Mouse (Mus musculus): ENCODE data around the gene Gstt2.

The Gstt2 gene

DNA sequence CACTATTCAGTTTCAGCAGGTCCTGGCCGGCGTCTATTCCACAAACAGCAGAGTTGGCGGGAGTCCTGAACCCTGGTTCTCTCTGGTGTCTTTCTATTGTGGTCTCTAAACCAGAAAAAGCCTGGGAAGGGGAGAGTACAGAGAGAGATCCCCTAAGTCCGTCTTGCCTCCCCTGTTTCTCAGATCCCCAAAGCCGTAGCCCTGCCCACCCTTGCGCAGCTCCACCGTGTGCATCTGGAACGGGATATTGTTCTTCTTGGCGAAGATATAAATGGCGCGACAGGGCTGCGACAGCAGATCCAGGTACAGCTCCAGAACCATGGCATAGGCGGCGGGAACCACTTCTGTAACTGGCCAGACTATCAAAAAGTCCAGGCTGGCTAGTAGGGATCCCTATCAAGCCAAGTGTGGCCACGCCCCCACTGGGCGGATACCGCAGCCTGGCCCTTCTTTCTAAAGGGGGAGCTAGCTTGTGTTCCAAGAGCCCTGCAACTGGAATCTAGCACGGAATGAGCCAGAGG, 39.0 kb downstream of the Gstt2 start, which contains the start of gene Gstt1:
Gene Gstt1, minus strand, starts transcription at position 409 of the 521 bp plus-strand sequence.
- peaks cover 42% of the 10 kb centered on the region for H3K27me3 ChIP-seq (ENCODE audit: insufficient read depth, low read length)
- no peaks in the 10 kb centered on the region for H3K36me3 ChIP-seq (ENCODE audit: insufficient read depth, low read length)
- H3K4me3 ChIP-seq (replicated peaks; ENCODE audit: low read length), result peak within 1 kb of the TSS; percentile 75
- no peaks in the 10 kb centered on the region for H3K9me3 ChIP-seq (ENCODE audit: low read length)
- H3K4me1 ChIP-seq (replicated peaks; ENCODE audit: low read depth, low read length), result peaks cover 61% of the 10 kb centered on the region
- TF ChIP-seq CTCF (conservative IDR thresholded peaks at IDR 0.05; ENCODE audit: low read length) (no peak), NANOG (IDR thresholded peaks at IDR 0.05; ENCODE audit: borderline replicate concordance, low read length) (no peak), POU5F1 (IDR thresholded peaks at IDR 0.05; ENCODE audit: borderline replicate concordance, low read length) (no peak)

GRCm38 (mm10) chr10:75797619-75798175, 39.5 kb downstream of the Gstt2 start:
- H3K4me1 ChIP-seq (replicated peaks; ENCODE audit: low read depth, low read length), result peaks cover 61% of the 10 kb centered on the region
- H3K4me3 ChIP-seq (replicated peaks; ENCODE audit: low read length), result peak overlapping the region; percentile 75
- H3K27me3 ChIP-seq (ENCODE audit: insufficient read depth, low read length), result peaks cover 42% of the 10 kb centered on the region
- H3K9me3 ChIP-seq (ENCODE audit: low read length), result no peaks in the 10 kb centered on the region
- no peaks in the 10 kb centered on the region for H3K36me3 ChIP-seq (ENCODE audit: insufficient read depth, low read length)
- TF ChIP-seq CTCF (conservative IDR thresholded peaks at IDR 0.05; ENCODE audit: low read length), result no peak
- TF ChIP-seq NANOG (IDR thresholded peaks at IDR 0.05; ENCODE audit: borderline replicate concordance, low read length), result no peak

DNA sequence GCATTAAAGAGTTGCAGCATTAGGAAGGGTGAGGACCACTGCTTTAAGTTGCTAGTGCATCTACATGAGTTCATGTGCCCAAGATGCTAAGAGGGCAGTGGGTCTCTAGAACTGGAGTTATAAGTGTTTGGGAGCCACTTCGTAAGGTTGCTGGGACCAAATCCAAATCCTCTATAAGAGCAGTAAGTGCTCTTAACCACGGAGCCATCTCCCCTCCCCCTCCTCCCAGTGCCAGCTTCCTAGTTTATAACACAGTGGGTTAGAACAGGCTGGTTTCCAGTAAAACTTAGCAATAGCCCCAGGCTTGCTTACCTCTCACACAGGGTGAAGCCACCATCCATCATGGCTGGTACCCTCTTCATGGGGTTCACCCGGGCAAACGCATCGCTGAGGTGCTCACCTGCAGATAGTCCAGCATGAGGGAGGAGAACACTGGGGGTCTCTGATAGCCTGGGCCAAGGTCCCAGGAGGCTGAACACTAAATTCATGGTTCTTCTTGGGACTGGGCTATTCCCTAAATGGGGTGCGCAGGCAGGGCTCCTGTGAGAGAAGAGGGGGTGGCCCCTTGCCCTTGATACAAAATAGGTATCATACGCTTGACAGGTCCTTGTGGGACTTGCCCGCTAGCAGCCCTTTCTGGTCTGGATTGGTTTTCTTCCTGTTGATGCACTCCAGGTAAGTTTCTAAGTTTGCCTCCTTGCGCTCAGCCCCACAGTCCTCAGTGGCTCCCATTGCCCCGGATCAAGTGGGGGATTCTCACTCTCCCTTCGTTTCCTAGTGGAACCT, 40.3 kb downstream of the Gstt2 start:
- Histone ChIP-seq H3K4me3 (replicated peaks; ENCODE audit: low read length) (peak overlapping the region; percentile 35), H3K36me3 (ENCODE audit: insufficient read depth, low read length) (no peaks in the 10 kb centered on the region), H3K4me1 (replicated peaks; ENCODE audit: low read depth, low read length) (peaks cover 61% of the 10 kb centered on the region), H3K27me3 (ENCODE audit: insufficient read depth, low read length) (peaks cover 39% of the 10 kb centered on the region), H3K9me3 (ENCODE audit: low read length) (no peaks in the 10 kb centered on the region)
- no peak for TF ChIP-seq CTCF (conservative IDR thresholded peaks at IDR 0.05; ENCODE audit: low read length)
- no peak for TF ChIP-seq POU5F1 (IDR thresholded peaks at IDR 0.05; ENCODE audit: borderline replicate concordance, low read length)
- no peak for TF ChIP-seq NANOG (IDR thresholded peaks at IDR 0.05; ENCODE audit: borderline replicate concordance, low read length)

DNA sequence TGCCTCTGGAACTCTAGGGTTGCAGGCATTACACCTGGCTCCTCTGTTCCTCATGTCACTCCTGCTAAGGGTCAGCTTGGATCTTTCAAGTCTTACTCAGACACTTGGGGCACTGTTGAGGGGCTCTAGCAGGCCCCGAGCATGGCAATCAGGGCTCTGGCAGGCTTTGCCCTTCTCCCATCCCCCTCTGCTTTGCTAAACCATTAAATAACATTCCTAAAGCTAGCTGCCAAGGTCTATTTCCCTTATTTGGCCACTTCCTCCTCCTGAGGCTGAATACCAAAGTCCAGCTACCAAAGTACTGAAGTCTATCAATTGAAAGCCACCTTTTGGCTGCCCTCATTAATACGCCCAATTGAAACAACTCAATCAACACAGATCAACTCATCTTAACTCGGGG, 42.3 kb downstream of the Gstt2 start:
- H3K4me3 ChIP-seq (replicated peaks; ENCODE audit: low read length), result no peak overlapping the region
- peaks cover 29% of the 10 kb centered on the region for H3K27me3 ChIP-seq (ENCODE audit: insufficient read depth, low read length)
- H3K9me3 ChIP-seq (ENCODE audit: low read length), result no peaks in the 10 kb centered on the region
- TF ChIP-seq POU5F1 (IDR thresholded peaks at IDR 0.05; ENCODE audit: borderline replicate concordance, low read length) (no peak), NANOG (IDR thresholded peaks at IDR 0.05; ENCODE audit: borderline replicate concordance, low read length) (no peak), CTCF (conservative IDR thresholded peaks at IDR 0.05; ENCODE audit: low read length) (no peak)
- no peaks in the 10 kb centered on the region for H3K36me3 ChIP-seq (ENCODE audit: insufficient read depth, low read length)
- H3K4me1 ChIP-seq (replicated peaks; ENCODE audit: low read depth, low read length), result peaks cover 61% of the 10 kb centered on the region

GRCm38 (mm10) chr10:75790773-75791172, 46.5 kb downstream of the Gstt2 start:
- TF ChIP-seq NANOG (IDR thresholded peaks at IDR 0.05; ENCODE audit: borderline replicate concordance, low read length) (no peak), POU5F1 (IDR thresholded peaks at IDR 0.05; ENCODE audit: borderline replicate concordance, low read length) (no peak), CTCF (conservative IDR thresholded peaks at IDR 0.05; ENCODE audit: low read length) (no peak)
- peaks cover 34% of the 10 kb centered on the region for H3K4me1 ChIP-seq (replicated peaks; ENCODE audit: low read depth, low read length)
- H3K9me3 ChIP-seq (ENCODE audit: low read length), result no peaks in the 10 kb centered on the region
- H3K27me3 ChIP-seq (ENCODE audit: insufficient read depth, low read length), result 0 out of 2 replicates have a peak, but pooled peaks cover 3% of the 10 kb centered on the region
- no peaks in the 10 kb centered on the region for H3K36me3 ChIP-seq (ENCODE audit: insufficient read depth, low read length)
- no peak overlapping the region for H3K4me3 ChIP-seq (replicated peaks; ENCODE audit: low read length)

DNA sequence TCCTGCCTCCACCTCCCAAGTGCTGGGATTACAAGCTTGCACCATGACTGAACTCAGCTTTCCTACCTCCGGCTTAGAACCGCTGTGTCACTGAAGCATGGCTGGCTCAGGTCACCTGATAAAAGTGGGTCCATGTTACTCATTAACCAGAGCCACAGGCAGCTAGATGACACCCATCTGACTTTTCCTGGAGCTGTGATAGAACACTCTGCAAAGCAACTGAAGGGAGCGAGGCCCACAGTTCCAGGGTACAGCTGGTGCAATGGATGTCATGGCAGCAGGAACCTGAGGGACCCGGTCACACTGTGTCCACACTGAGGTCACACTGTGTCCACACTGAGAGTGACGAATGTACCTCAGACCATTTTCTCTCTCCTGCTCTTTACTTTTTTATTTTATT, 47.4 kb downstream of the Gstt2 start:
- no peak overlapping the region for H3K4me3 ChIP-seq (replicated peaks; ENCODE audit: low read length)
- peaks cover 25% of the 10 kb centered on the region for H3K4me1 ChIP-seq (replicated peaks; ENCODE audit: low read depth, low read length)
- TF ChIP-seq CTCF (conservative IDR thresholded peaks at IDR 0.05; ENCODE audit: low read length) (no peak), NANOG (IDR thresholded peaks at IDR 0.05; ENCODE audit: borderline replicate concordance, low read length) (no peak), POU5F1 (IDR thresholded peaks at IDR 0.05; ENCODE audit: borderline replicate concordance, low read length) (no peak)
- 0 out of 2 replicates have a peak, but pooled peaks cover 6% of the 10 kb centered on the region for H3K27me3 ChIP-seq (ENCODE audit: insufficient read depth, low read length)
- H3K9me3 ChIP-seq (ENCODE audit: low read length), result no peaks in the 10 kb centered on the region
- no peaks in the 10 kb centered on the region for H3K36me3 ChIP-seq (ENCODE audit: insufficient read depth, low read length)

DNA sequence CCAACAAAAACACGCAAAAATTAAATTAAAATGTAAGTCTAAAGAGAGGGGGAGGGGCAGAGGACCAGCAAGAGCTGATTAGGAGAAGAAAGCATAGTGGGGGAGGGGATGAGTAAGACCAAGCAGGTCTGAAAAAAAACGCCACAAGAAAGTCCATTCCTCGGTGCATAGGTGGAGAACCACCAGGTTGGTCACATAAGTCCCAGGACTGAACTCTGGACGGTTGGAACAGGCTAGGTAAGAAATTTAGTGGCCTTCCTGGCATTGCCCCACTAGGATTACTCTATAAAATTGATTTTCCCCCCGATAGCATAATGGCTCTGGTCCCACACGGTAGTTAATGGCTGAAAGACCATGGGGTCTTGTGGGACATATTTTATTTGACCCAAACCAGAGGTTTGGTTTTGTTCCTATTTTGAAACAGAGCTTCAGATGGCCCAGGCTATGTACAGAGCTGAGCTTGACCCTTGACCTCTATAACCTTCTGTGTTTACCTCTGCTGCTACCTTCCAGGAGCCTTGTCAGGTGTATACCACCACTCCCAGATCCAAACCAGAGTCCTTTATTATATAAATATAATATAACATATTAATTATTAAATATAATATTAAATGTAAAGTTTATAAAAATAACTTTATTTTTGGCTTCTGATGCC, 48.0 kb downstream of the Gstt2 start:
- TF ChIP-seq POU5F1 (IDR thresholded peaks at IDR 0.05; ENCODE audit: borderline replicate concordance, low read length) (no peak), NANOG (IDR thresholded peaks at IDR 0.05; ENCODE audit: borderline replicate concordance, low read length) (no peak), CTCF (conservative IDR thresholded peaks at IDR 0.05; ENCODE audit: low read length) (no peak)

DNA sequence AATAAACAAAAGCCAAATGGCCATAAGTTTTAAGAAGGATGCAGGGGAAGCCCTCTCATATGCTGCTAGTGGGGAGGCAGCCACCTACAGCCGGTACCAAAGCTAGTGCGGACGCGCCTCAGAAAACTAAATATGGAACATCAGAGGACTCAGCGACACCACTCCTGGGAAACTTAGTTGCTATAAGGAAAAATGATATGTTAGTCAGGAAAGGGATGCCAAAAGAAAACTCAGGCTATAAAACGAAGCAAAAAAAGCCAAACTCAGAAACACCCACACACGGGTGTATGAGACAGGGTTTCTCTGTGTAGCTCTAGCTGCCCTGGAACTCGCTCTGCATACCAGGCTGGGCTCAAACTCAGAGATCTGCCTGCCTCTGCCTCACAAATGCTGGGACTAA, 48.9 kb downstream of the Gstt2 start:
- H3K4me1 ChIP-seq (replicated peaks; ENCODE audit: low read depth, low read length), result peaks cover 9% of the 10 kb centered on the region
- TF ChIP-seq NANOG (IDR thresholded peaks at IDR 0.05; ENCODE audit: borderline replicate concordance, low read length) (no peak), CTCF (conservative IDR thresholded peaks at IDR 0.05; ENCODE audit: low read length) (no peak), POU5F1 (IDR thresholded peaks at IDR 0.05; ENCODE audit: borderline replicate concordance, low read length) (no peak)
- peaks cover 17% of the 10 kb centered on the region; the same call in 1 of the 2 replicates for H3K27me3 ChIP-seq (ENCODE audit: insufficient read depth, low read length)
- no peak overlapping the region for H3K4me3 ChIP-seq (replicated peaks; ENCODE audit: low read length)
- no peaks in the 10 kb centered on the region for H3K9me3 ChIP-seq (ENCODE audit: low read length)
- no peaks in the 10 kb centered on the region for H3K36me3 ChIP-seq (ENCODE audit: insufficient read depth, low read length)

More for the DNA sequence above, 48.0 kb downstream of the Gstt2 start:
- Histone ChIP-seq H3K4me1 (replicated peaks; ENCODE audit: low read depth, low read length) (peaks cover 19% of the 10 kb centered on the region), H3K27me3 (ENCODE audit: insufficient read depth, low read length) (0 out of 2 replicates have a peak, but pooled peaks cover 8% of the 10 kb centered on the region), H3K9me3 (ENCODE audit: low read length) (no peaks in the 10 kb centered on the region), H3K36me3 (ENCODE audit: insufficient read depth, low read length) (no peaks in the 10 kb centered on the region), H3K4me3 (replicated peaks; ENCODE audit: low read length) (no peak overlapping the region)
